Mouse (Mus musculus): Measurements from ENCODE around the gene Asic5. TPM values are rescaled to one million over a fixed set of nuclear protein-coding genes. Genes with fewer than 3 reads are reported as not detected.

Gene Asic5
- total RNA-seq (2021): not detected

DNA sequence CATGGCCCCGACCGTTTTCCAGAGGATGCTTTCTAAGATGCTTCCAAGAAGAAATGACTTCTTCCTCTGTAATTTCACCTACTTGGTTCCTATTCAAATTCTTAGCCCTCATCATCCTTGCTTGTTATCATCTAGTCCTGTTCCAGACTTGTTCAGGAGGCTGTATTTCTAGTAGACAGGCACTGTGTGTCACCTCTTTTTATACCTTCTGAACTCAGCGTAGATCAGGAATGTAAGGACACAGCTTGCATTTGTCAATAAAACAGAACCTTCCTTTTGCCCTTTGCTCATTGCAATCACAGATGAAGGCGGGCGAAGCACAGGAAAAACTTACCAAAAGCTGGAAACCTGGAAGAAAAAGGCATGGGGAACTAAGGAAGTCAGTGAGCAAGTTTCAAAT lies at the start of gene Asic5:
TSS of gene Asic5 (plus strand) at position 301 of the 400 bp plus-strand sequence.
- intact Hi-C loops (cut with DNase I): no loop called here
- DNase-seq: no peak

- intact Hi-C loops (cut with DNase I): loop anchor here (10.0 kb wide), 1 partner anchor 101 kb away; no protein-coding TSS in a partner anchor
These were observed 48.7 kb upstream of the Asic5 start for GRCm38 (mm10) chr3:81933348-81933747.

GRCm38 (mm10) chr3:81938924-81939323 lies 43.2 kb upstream of the Asic5 start:
- intact Hi-C loops (cut with DNase I): loop anchor here (5.0 to 10.0 kb wide), 2 partner anchors 96 to 403 kb away; no protein-coding TSS in a partner anchor
- DNase-seq: no peak

More at GRCm38 (mm10) chr3:81933348-81933747, 48.7 kb upstream of the Asic5 start:
- DNase-seq: no peak

GRCm38 (mm10) chr3:81942341-81942740 lies 39.7 kb upstream of the Asic5 start:
- intact Hi-C loops (cut with DNase I): no loop called here
- DNase-seq: no peak

- DNase-seq: no peak
These were observed 39.0 kb upstream of the Asic5 start for GRCm38 (mm10) chr3:81943097-81943496.

DNA sequence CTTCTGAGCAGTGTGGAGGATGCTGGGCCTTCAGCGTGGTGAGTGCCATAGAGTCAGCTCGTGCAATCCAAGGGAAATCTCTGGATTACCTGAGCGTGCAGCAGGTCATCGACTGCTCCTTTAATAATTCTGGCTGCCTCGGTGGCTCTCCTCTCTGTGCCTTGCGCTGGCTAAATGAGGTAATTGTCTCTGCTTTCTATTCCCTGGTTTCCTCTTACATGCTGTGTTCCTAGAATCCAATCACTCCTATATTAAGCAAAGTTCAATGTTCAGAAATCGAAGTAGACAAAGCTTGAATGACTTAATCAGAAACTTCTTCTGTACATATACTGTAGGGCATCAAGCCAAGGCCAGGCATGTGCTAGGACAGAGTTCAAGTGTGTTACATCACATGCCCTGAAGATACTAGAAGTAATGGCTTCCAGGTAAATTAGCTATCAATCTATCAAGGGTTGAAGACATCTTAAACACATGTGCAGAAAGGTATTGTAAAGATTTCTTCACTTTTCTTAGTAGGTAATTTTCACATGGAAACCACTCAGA lies 37.2 kb upstream of the Asic5 start:
- DNase-seq: no peak
- intact Hi-C loops (cut with DNase I): no loop called here

More at GRCm38 (mm10) chr3:81943097-81943496, 39.0 kb upstream of the Asic5 start:
- intact Hi-C loops (cut with DNase I): no loop called here

- no peak for DNase-seq
- intact Hi-C loops (cut with DNase I): no loop called here
These were observed 33.0 kb upstream of the Asic5 start for GRCm38 (mm10) chr3:81949048-81949447.

- no peak for DNase-seq
- intact Hi-C loops (cut with DNase I): no loop called here
These were observed 30.3 kb upstream of the Asic5 start for GRCm38 (mm10) chr3:81951785-81952184.

GRCm38 (mm10) chr3:81957484-81957883 lies 24.6 kb upstream of the Asic5 start:
- DNase-seq: no peak
- intact Hi-C loops (cut with DNase I): no loop called here

DNA sequence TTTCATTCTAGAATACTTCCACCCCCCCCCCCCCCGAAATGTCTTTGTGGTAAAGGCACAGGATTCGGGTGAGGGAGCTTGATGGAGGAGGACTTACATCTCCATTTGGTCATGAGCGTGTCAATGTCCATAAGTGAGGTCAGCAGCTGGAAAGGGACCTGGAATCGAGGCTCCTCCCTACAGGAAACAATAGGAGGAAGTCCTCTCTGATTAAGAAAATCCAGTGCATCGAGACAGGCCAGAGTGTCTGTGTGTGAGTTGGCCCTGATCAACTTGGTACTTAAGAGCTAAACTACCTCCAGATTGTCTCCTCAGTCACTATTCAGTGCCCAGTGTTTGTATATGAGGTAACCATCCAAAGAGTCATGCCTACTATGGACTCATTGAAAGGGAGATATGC lies 20.8 kb upstream of the Asic5 start:
- intact Hi-C loops (cut with DNase I): no loop called here
- no peak for DNase-seq

GRCm38 (mm10) chr3:81963768-81964167 lies 18.3 kb upstream of the Asic5 start:
- intact Hi-C loops (cut with DNase I): no loop called here
- DNase-seq: no peak

GRCm38 (mm10) chr3:81964596-81964995 lies 17.5 kb upstream of the Asic5 start:
- no peak for DNase-seq

GRCm38 (mm10) chr3:81975607-81976006 lies 6.5 kb upstream of the Asic5 start:
- intact Hi-C loops (cut with DNase I): no loop called here

More at GRCm38 (mm10) chr3:81964596-81964995, 17.5 kb upstream of the Asic5 start:
- intact Hi-C loops (cut with DNase I): no loop called here

DNA sequence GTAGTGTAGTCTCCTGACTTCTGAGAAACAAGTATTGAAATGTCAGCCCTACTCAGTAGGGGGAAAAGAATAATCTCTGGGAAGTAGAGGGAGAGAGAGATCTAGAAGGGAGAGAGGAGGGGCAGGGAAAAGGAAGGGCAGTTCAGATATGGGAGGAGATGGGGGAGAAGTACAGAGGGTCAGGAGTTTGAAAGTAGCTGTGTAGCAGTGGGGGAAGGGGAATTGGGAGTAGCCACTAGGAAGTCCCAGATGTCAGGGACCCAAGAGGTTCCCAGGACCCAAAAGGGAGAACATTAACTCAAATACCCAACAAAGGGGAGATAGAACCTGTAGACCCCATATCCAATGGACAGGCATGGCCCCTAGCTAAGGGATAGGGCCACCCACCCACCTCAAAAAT lies 6.0 kb upstream of the Asic5 start, which contains the start of gene Tdo2:
TSS of gene Tdo2 (minus strand) at position 101 of the 400 bp plus-strand sequence.
- no peak for DNase-seq
- intact Hi-C loops (cut with DNase I): no loop called here

More at GRCm38 (mm10) chr3:81975607-81976006, 6.5 kb upstream of the Asic5 start:
- no peak for DNase-seq

DNA sequence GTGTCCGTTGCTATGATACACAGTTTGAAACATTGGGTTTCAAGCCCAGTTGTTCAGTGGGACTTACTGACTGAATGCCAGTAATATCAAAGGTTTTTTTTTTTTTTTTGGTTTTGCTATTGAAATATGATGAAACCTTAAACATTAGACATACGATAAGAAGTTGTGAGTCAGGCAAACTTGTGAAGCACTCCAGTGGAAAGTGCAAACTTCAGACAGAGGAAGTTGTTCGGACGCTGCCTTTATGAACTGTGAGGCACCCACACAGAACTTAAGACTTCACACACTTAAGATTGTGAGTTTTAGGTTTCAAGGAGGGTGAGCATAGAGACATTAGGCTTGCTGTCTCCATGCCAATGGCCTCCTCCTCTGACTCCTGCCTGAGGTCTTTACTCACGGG lies 514 bp upstream of the Asic5 start:
- intact Hi-C loops (cut with DNase I): no loop called here
- DNase-seq: no peak

GRCm38 (mm10) chr3:81983120-81983895 lies 1.2 kb downstream of the Asic5 start:
- DNase-seq: no peak
- intact Hi-C loops (cut with DNase I): no loop called here

DNA sequence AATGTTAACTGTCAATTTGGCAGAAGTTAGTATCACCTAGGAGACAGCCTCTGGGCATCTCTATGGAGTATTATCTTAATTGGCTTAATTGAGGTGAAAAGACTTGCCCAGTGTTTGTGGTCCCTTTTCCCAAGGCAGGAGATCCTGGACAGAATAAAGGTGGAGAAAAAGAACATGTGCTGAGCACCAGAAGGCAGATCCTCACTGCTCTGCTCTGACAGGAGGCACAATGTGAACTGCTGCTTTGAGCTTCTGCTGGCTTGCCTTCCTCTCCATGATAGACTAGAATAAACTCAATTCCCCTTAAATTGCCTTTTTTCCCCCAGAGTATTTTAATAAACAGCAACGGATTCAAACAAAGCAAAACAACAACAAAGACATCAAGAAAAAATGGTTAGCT lies 3.0 kb downstream of the Asic5 start:
- no peak for DNase-seq
- intact Hi-C loops (cut with DNase I): no loop called here

DNA sequence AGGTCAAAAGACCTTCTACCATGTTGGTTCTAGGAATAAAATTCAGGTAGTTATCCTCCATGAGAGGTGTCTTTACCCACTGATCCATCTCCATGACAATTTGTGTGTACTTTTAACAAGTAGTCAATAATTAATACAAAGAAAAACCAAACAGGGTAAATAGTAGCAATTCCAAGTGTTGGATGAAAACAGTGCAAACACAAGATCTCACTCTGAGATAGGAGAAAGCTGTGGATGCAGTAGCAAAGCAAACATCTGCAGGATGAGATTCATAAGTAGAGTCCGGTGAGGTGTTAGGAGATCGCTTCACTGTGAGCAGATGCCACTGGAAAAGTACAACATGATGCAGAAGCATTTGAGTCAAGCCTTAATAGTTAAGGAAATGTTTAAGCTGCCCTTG lies 4.0 kb downstream of the Asic5 start:
- DNase-seq: no peak
- intact Hi-C loops (cut with DNase I): no loop called here

GRCm38 (mm10) chr3:81987628-81988027 lies 5.5 kb downstream of the Asic5 start:
- intact Hi-C loops (cut with DNase I): no loop called here
- no peak for DNase-seq

DNA sequence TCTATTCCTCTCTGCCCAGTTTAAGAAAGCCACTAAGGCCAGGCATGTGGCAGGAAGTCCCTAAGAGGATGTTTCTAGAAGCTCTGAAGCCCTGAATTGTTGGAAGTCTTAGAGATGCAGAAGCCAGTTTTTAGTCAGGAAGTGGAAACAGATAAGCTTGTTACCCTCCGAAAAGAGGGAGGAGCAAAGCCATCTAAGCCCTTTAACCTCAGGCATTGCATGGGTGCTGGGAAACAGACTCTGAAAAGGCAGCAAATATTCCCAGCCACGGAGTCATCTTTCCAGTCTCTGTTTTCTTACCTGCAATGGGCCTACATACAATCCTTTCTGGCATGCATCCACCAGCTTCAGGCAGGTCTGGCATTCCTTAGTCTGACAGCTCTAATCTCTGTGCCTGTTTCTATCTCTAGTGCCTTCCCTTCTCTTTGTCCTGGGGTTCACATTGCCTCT lies 7.6 kb downstream of the Asic5 start:
- intact Hi-C loops (cut with DNase I): no loop called here
- DNase-seq: no peak

GRCm38 (mm10) chr3:81990531-81990930 lies 8.4 kb downstream of the Asic5 start:
- intact Hi-C loops (cut with DNase I): no loop called here
- no peak for DNase-seq

DNA sequence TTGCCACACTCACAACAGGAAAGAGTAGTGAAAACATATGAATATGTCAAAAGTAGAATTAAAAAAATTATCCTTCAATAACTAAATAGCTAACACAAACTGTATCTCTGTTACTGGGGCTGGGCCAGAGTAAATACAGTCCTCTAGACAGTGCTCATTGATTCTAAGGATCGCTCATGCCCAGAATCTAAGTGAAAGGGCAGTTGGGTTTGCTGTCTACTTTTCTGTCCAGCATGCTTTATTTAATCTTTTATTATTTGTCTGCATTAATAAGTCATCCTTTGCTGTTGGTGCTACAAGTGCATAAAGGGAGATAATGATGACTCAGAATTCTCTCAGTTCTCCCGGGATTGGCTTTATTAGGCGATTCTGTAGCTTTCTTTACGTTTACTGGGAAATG lies 13.3 kb downstream of the Asic5 start:
- no peak for DNase-seq
- intact Hi-C loops (cut with DNase I): no loop called here

All from left cerebral cortex, postnatal 4 days (tissue).